Mouse (Mus musculus) limb, embryonic 10.5 days (tissue): ENCODE measurements around the gene Vill. TPM values are rescaled to one million over a fixed set of nuclear protein-coding genes. Genes with fewer than 3 reads are reported as not detected.

Experiments used
- DNase-seq: peaks from one replicate; pipeline ENCODE4 v3.0.0-alpha.2; 2017; ENCODE audit warnings: low spot score
- H3K27ac ChIP-seq: fragments of 300-500 bp; sonication (generic); 2 replicates; pipeline ENCODE4 v1.5.1; 2016; ENCODE audit warnings: mild to moderate bottlenecking
- H3K27me3 ChIP-seq: fragments of 300-500 bp; sonication (generic); 2 replicates; pipeline ENCODE4 v1.6.1; 2016; ENCODE audit warnings: low read depth, mild to moderate bottlenecking; ENCODE audit not compliant: poor library complexity, severe bottlenecking
- H3K36me3 ChIP-seq: fragments of 300-500 bp; sonication (generic); 2 replicates; pipeline ENCODE4 v1.6.1; 2016; ENCODE audit warnings: mild to moderate bottlenecking, moderate library complexity
- H3K4me1 ChIP-seq: fragments of 300-500 bp; sonication (generic); 2 replicates; pipeline ENCODE4 v1.6.1; 2016
- H3K4me3 ChIP-seq: fragments of 300-500 bp; sonication (generic); 2 replicates; pipeline ENCODE4 v1.5.1; 2016; ENCODE audit warnings: mild to moderate bottlenecking, moderate library complexity
- H3K9me3 ChIP-seq: fragments of 300-500 bp; sonication (generic); replicated peaks from 2 replicates; pipeline ENCODE4 v1.6.1; 2016; ENCODE audit warnings: mild to moderate bottlenecking
- WGBS: fragments of 180-500 bp; shearing (Covaris S2); methylation state at CpG from one replicate; pipeline ENCODE4 v1.1.7; 2016; 5-methylcytosine and 5-hydroxymethylcytosine counted together
- polyA plus RNA-seq: library from polyadenylated mRNA; unstranded; fragments of >200 nt; fragmentation: Nextera tagmentation; extraction: Ambion mirVana; gene quantifications from 2 replicates; pipeline ENCODE4 v1.2.1, GENCODE M21; 2016

The Vill gene
- polyA plus RNA-seq, 1 experiment from 2014 or later = 26.3 TPM

- no peak overlapping the region for H3K27ac ChIP-seq
- H3K4me1 ChIP-seq = peaks cover 75% of the 10 kb centered on the region
- no peak for DNase-seq
- no peaks in the 10 kb centered on the region for H3K9me3 ChIP-seq
- 92% methylated on average over 5 of the region's 5 CpGs for WGBS
- no peaks in the 10 kb centered on the region for H3K36me3 ChIP-seq
- no peak overlapping the region for H3K4me3 ChIP-seq
- peaks cover 60% of the 10 kb centered on the region for H3K27me3 ChIP-seq
Measured at GRCm38 (mm10) chr9:119090462-119090861, 37.9 kb downstream of the Vill start.

DNA sequence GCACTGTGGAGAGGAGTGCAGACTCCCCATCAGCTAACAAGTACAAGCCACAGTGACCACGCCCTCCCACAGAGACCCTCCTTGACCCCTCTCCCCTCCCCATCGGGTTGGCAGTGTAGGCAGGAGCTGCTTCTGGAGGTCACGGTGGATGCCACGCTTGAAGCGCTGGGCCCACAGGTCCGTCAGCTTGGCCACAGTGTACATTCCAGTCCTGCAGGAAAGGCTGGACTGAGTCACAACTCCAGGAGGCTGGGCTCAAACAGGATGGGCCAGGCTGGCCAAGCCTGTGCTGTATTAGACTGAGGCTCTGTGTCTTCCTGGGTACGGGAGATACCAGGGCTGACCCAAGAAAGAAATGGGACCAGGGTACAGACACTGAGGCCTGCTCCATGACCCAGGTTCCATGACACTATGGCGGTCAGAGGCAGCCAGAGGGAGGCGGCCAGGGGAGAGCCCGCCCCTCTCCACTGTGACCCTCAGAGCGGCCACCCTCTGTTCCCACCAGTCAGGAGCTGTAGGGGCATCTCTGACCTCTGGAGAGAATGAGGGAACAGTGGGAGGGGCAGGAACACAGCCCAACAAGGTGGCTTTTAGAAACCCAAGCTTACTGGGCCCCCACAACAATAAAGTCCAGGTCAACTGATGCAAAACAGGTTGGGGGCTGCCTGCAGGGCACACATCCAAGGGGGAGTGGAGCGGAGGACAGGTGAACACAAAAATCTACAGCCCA, 39.2 kb downstream of the Vill start:
- Histone ChIP-seq H3K4me3 (0 out of 2 replicates have a peak overlapping the region, but pooled peaks have one; percentile 4), H3K27ac (no peak overlapping the region), H3K9me3 (no peaks in the 10 kb centered on the region), H3K27me3 (peaks cover 66% of the 10 kb centered on the region), H3K36me3 (no peaks in the 10 kb centered on the region), H3K4me1 (peaks cover 81% of the 10 kb centered on the region)
- 72% methylated on average over 12 of the region's 12 CpGs for WGBS
- no peak for DNase-seq

DNA sequence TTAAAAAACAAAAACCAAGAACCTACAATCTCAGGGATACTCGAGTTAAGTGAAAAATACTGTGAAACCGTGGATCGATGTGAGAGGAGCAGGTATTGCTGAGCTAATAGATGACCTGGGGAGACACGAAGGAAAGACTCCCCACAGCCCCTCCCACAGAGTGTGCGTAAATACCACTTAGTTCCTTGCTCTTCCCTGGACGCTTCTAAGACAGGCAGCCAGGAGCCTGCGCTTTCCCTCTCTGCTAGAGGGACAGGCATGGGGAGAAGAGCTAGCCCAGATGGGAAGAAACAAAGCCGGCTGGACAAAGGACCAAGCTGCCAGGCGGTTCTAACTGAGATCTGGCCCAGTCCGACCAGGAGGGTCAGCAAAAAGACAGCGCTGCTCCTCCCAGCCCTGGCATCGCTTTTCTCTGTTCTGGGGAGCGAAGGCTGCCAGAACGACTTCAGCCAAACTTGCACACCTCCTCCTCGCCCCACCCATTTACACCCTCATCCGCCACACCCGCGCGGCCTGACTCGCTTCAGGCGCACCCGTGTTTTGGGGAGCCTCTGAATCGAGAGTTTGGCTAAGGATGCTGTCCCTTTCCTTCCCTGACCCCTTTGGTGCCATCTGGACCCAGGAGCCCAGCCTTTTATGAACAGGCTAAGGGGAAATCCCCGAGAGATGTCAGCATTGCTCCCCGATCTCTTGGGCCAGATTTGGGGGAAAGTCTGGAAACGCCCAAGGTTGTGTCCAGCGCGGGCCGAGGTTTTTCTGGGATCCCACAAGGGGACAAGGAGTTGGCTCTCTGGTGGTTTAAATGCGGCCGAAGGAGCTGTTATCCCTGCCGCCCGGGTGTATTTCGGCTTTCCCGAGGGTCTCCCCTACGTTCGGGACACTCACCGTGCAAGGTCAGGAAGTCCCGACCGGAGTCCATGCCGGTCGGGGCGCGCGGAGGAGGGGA, 40.2 kb downstream of the Vill start:
- peaks cover 66% of the 10 kb centered on the region for H3K27me3 ChIP-seq
- peak overlapping the region; percentile 56 for H3K4me3 ChIP-seq
- 4% methylated on average over 45 of the region's 45 CpGs for WGBS
- no peaks in the 10 kb centered on the region for H3K36me3 ChIP-seq
- H3K9me3 ChIP-seq = no peaks in the 10 kb centered on the region
- peak overlapping the region; percentile 78 for H3K27ac ChIP-seq
- H3K4me1 ChIP-seq = peaks cover 81% of the 10 kb centered on the region
- DNase-seq = peak; percentile 55

DNA sequence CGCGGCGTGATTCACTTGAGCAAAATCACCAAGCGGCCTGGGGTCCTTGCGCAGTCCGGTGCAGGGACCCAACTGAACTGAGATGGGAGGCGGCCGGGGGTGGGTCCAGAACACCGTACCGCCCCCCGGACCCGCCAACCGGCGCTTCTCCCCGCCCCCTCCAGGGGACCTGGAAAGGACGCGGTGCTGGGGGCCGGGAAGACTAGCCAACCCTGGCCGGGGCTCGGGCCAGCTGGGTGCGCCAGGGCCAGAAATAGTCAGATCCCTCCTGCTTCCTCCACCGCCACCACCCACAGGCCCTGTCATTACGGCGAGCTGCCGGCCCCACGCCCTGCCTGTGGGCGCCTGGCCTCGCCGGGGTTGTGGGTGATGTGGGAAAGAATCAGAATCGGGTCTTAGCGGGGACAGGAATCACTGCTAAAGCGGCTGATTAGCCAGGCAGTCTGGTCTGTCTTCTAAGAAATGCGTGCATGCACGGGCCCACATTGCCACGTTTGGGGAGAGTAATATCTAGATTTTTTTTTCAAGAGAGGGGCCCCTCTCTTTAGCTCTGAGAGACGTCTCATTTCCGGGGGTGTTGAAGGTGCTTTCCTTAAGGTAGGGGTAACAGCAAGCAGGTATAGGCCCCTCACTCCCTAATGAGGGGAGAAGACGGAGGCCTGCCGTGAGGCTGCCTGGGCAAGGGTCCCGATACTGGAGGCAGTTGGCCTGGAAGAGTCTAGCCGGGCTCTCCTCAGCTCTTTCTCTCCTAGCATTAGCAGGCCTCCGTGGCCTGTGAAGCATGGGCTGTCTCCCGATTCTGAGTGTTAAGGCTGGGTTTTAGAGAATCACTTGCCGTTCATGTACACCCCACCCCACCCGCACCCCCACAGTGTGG, 41.1 kb downstream of the Vill start, which contains the start of gene Plcd1:
TSS of gene Plcd1 (minus strand) at position 84 of the 877 bp plus-strand sequence.
- Histone ChIP-seq H3K4me1 (peaks cover 75% of the 10 kb centered on the region), H3K36me3 (no peaks in the 10 kb centered on the region), H3K4me3 (peak within 1 kb of the TSS; percentile 56), H3K27ac (peak within 1 kb of the TSS; percentile 78), H3K9me3 (no peaks in the 10 kb centered on the region), H3K27me3 (peaks cover 66% of the 10 kb centered on the region)
- DNase-seq = peak; percentile 86
- WGBS = 9% methylated on average over 45 of the region's 45 CpGs

GRCm38 (mm10) chr9:119094462-119095109, 42.0 kb downstream of the Vill start:
- H3K4me1 ChIP-seq = peaks cover 68% of the 10 kb centered on the region
- H3K9me3 ChIP-seq = no peaks in the 10 kb centered on the region
- DNase-seq = no peak
- no peak overlapping the region; the same call in 1 of the 2 replicates for H3K27ac ChIP-seq
- no peak overlapping the region for H3K4me3 ChIP-seq
- peaks cover 63% of the 10 kb centered on the region for H3K27me3 ChIP-seq
- WGBS = 79% methylated on average over 13 of the region's 13 CpGs
- no peaks in the 10 kb centered on the region for H3K36me3 ChIP-seq

DNA sequence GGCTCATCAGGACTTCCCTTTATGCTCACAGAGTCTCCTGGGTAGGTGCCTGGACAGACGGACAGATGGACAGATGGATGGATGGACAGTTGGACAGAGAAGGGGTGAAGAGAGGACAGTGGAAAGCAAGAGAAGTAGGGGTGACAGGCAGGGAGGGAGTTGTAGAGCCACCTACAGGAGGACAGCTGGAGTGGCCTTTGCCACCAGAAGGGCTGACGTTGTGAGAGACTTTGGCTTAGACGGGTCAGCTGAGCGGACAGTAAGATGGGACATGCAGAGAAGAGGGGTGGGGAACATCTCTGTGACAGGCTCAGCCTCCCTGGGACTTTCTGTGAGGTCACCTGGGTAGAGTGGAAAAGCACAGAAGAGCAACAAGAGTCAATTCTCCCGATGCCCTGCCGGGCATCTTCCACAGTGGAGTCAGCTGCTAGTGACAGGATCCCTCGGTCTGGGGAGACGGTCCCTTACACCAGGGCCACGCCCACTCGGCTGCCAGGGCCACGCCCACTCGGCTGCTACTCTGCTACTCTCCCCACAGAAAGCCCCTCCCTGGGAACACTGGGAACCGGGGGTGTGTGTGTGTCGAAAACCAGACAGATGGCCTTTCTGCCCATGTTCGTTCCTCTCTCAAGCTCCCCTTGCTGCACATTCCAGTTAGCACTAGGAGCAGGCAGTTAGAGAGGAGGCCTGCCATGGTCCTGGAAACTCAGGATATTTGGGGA, 47.8 kb downstream of the Vill start:
- no peak for DNase-seq
- Histone ChIP-seq H3K36me3 (no peaks in the 10 kb centered on the region), H3K9me3 (no peaks in the 10 kb centered on the region), H3K27ac (no peak overlapping the region), H3K27me3 (peaks cover 29% of the 10 kb centered on the region), H3K4me3 (no peak overlapping the region), H3K4me1 (peaks cover 48% of the 10 kb centered on the region)
- 17% methylated on average over 15 of the region's 15 CpGs for WGBS

- Histone ChIP-seq H3K27me3 (peaks cover 23% of the 10 kb centered on the region), H3K27ac (peak within 1 kb of the TSS; percentile 61), H3K36me3 (no peaks in the 10 kb centered on the region), H3K4me3 (peak within 1 kb of the TSS; percentile 70), H3K4me1 (peaks cover 32% of the 10 kb centered on the region), H3K9me3 (no peaks in the 10 kb centered on the region)
- 4% methylated on average over 44 of the region's 44 CpGs for WGBS
- DNase-seq = peak; percentile 82
Measured at GRCm38 (mm10) chr9:119101992-119102782, 49.6 kb downstream of the Vill start, which contains the start of gene Dlec1. Dlec1 (plus strand) TSS chr9:119102478.

DNA sequence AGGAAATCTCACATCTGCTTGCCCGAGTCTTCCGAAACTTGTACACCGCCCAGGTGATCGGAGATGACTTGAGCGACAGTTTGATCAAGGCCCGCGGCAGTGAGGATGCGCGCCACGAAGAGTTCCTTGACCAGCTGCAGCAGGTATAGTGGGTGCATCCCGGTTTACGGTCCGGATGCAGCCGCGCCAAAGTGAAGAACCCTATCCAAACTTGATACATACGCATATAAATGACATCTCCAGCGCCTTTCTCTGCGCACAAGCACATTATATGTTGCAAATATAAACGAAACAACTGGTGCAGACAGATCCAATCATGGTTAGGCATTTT, 50.2 kb downstream of the Vill start:
- Histone ChIP-seq H3K4me3 (peak overlapping the region; percentile 70), H3K27ac (peak overlapping the region; percentile 61), H3K4me1 (peaks cover 28% of the 10 kb centered on the region), H3K9me3 (no peaks in the 10 kb centered on the region), H3K27me3 (peaks cover 23% of the 10 kb centered on the region), H3K36me3 (no peaks in the 10 kb centered on the region)
- 3% methylated on average over 19 of the region's 19 CpGs for WGBS
- DNase-seq = no peak

- no peaks in the 10 kb centered on the region for H3K36me3 ChIP-seq
- no peaks in the 10 kb centered on the region for H3K9me3 ChIP-seq
- WGBS = 94% methylated on average over 4 of the region's 4 CpGs
- no peak for DNase-seq
- H3K27me3 ChIP-seq = peaks cover 22% of the 10 kb centered on the region
- H3K27ac ChIP-seq = no peak overlapping the region
- no peak overlapping the region for H3K4me3 ChIP-seq
- H3K4me1 ChIP-seq = peaks cover 30% of the 10 kb centered on the region
Measured at GRCm38 (mm10) chr9:119107566-119107965, 55.0 kb downstream of the Vill start.

DNA sequence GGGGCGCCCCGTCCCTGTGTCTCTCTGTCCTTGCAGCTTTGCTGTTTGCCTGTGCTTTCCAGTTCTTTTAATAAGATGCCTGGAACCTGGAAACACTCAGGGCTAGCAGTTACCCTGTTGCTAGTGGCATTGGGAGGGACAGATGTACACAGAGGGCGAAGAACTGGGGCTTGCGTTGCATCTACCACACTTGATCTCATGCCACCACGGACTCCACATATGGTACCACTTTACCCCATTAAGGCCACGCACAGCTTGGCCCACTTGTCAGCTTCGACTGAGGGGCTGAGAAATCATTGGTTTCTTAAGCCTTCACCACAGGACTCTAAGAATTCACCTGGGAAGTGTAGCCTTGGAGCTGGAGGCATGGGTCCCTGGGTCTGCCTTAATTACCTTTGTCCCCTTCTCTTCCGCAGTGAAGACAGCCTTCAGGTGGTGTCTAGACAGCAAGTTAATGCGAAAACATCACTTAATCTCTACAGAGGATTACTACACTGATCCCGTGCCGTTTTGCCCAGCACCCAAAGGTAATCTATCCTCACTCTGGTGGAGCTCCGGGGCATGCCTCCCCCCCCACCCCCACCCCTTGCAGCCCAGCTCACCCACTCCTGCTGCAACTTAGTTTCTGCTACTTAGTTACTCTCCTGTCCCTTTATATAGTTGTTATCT, 57.2 kb downstream of the Vill start:
- no peak for DNase-seq
- WGBS = 48% methylated on average over 12 of the region's 12 CpGs
- H3K4me3 ChIP-seq = no peak overlapping the region
- H3K27ac ChIP-seq = peak overlapping the region; percentile 81
- H3K4me1 ChIP-seq = peaks cover 22% of the 10 kb centered on the region
- no peaks in the 10 kb centered on the region for H3K36me3 ChIP-seq
- no peaks in the 10 kb centered on the region for H3K9me3 ChIP-seq
- no peaks in the 10 kb centered on the region for H3K27me3 ChIP-seq
